Mouse (Mus musculus): ENCODE data around the gene AC129217.1. TPM values are rescaled to one million over a fixed set of nuclear protein-coding genes. Genes with fewer than 3 reads are reported as not detected.
A peak's percentile ranks its signal among the peaks of the same experiment; 100 is the strongest.

Gene AC129217.1
- polyA plus RNA-seq, 1 experiment, result not detected

- no peak for TF ChIP-seq POLR2A (IDR thresholded peaks at IDR 0.05; ENCODE audit: borderline replicate concordance, extremely low read depth, low read depth, low read length)
- no peak for TF ChIP-seq CTCF (IDR thresholded peaks at IDR 0.05; ENCODE audit: insufficient read depth, low read length)
- 81% methylated on average over 11 of the region's 11 CpGs for WGBS
- H3K4me1 ChIP-seq (ENCODE audit: control insufficient read depth, insufficient read depth, low read length), result peaks cover 8% of the 10 kb centered on the region; the same call in 1 of the 2 replicates
- peak within 1 kb of the TSS; percentile 72 for H3K4me3 ChIP-seq (replicated peaks; ENCODE audit: extremely low read depth, low read depth, low read length)
- no peak for DNase-seq
Observed at GRCm38 (mm10) chr19:8839103-8839907, 9.7 kb downstream of the AC129217.1 start, which contains the start of gene Gng3. TSS of gene Gng3 (minus strand) at chr19:8839194.

- H3K4me3 ChIP-seq (replicated peaks; ENCODE audit: extremely low read depth, low read depth, low read length), result peak overlapping the region; percentile 74
- peaks cover 8% of the 10 kb centered on the region; the same call in 1 of the 2 replicates for H3K4me1 ChIP-seq (ENCODE audit: control insufficient read depth, insufficient read depth, low read length)
- whole genome bisulfite sequencing, result 27% methylated on average over 29 of the region's 29 CpGs
- peak; percentile 75 for DNase-seq
- peak; percentile 65; the same call in 1 of the 2 replicates for TF ChIP-seq POLR2A (IDR thresholded peaks at IDR 0.05; ENCODE audit: borderline replicate concordance, extremely low read depth, low read depth, low read length)
- no peak for TF ChIP-seq CTCF (IDR thresholded peaks at IDR 0.05; ENCODE audit: insufficient read depth, low read length)
Observed at GRCm38 (mm10) chr19:8839908-8840791, 10.6 kb downstream of the AC129217.1 start.

GRCm38 (mm10) chr19:8841012-8841411, 11.4 kb downstream of the AC129217.1 start:
- no peak for DNase-seq
- TF ChIP-seq POLR2A (IDR thresholded peaks at IDR 0.05; ENCODE audit: borderline replicate concordance, extremely low read depth, low read depth, low read length) (no peak), CTCF (IDR thresholded peaks at IDR 0.05; ENCODE audit: insufficient read depth, low read length) (no peak)
- WGBS, result 84% methylated on average over 7 of the region's 7 CpGs
- Histone ChIP-seq H3K4me1 (ENCODE audit: control insufficient read depth, insufficient read depth, low read length) (peaks cover 8% of the 10 kb centered on the region; the same call in 1 of the 2 replicates), H3K4me3 (replicated peaks; ENCODE audit: extremely low read depth, low read depth, low read length) (no peak overlapping the region)

- TF ChIP-seq CTCF (IDR thresholded peaks at IDR 0.05; ENCODE audit: insufficient read depth, low read length) (no peak), POLR2A (IDR thresholded peaks at IDR 0.05; ENCODE audit: borderline replicate concordance, extremely low read depth, low read depth, low read length) (no peak)
- WGBS, result 74% methylated on average over 6 of the region's 6 CpGs
- Histone ChIP-seq H3K4me3 (replicated peaks; ENCODE audit: extremely low read depth, low read depth, low read length) (no peak overlapping the region), H3K4me1 (ENCODE audit: control insufficient read depth, insufficient read depth, low read length) (peaks cover 8% of the 10 kb centered on the region; the same call in 1 of the 2 replicates)
- DNase-seq, result no peak
Observed at GRCm38 (mm10) chr19:8842961-8843360, 13.4 kb downstream of the AC129217.1 start.

GRCm38 (mm10) chr19:8844371-8845129, 15.0 kb downstream of the AC129217.1 start:
- 49% methylated on average over 5 of the region's 5 CpGs for WGBS
- peak; percentile 67 for DNase-seq
- no peak overlapping the region for H3K4me3 ChIP-seq (replicated peaks; ENCODE audit: extremely low read depth, low read depth, low read length)
- H3K4me1 ChIP-seq (ENCODE audit: control insufficient read depth, insufficient read depth, low read length), result peaks cover 3% of the 10 kb centered on the region; the same call in 1 of the 2 replicates
- TF ChIP-seq CTCF (IDR thresholded peaks at IDR 0.05; ENCODE audit: insufficient read depth, low read length) (peak; percentile 51; the same call in 1 of the 2 replicates), POLR2A (IDR thresholded peaks at IDR 0.05; ENCODE audit: borderline replicate concordance, extremely low read depth, low read depth, low read length) (no peak)

- Histone ChIP-seq H3K4me1 (ENCODE audit: control insufficient read depth, insufficient read depth, low read length) (no peaks in the 10 kb centered on the region), H3K4me3 (replicated peaks; ENCODE audit: extremely low read depth, low read depth, low read length) (no peak overlapping the region)
- DNase-seq, result no peak
- 82% methylated on average over 5 of the region's 5 CpGs for WGBS
- TF ChIP-seq CTCF (IDR thresholded peaks at IDR 0.05; ENCODE audit: insufficient read depth, low read length), result no peak
Observed at GRCm38 (mm10) chr19:8848356-8848755, 18.8 kb downstream of the AC129217.1 start.

GRCm38 (mm10) chr19:8850402-8850901, 20.9 kb downstream of the AC129217.1 start, which contains the start of gene Lrrn4cl:
TSS of gene Lrrn4cl (plus strand) at chr19:8850768.
- WGBS, result 26% methylated on average over 7 of the region's 7 CpGs
- Histone ChIP-seq H3K4me3 (replicated peaks; ENCODE audit: extremely low read depth, low read depth, low read length) (no peak within 1 kb of the TSS), H3K4me1 (ENCODE audit: control insufficient read depth, insufficient read depth, low read length) (no peaks in the 10 kb centered on the region)
- TF ChIP-seq CTCF (IDR thresholded peaks at IDR 0.05; ENCODE audit: insufficient read depth, low read length) (no peak), POLR2A (IDR thresholded peaks at IDR 0.05; ENCODE audit: borderline replicate concordance, extremely low read depth, low read depth, low read length) (no peak)
- DNase-seq, result no peak

GRCm38 (mm10) chr19:8851639-8852038, 22.1 kb downstream of the AC129217.1 start:
- TF ChIP-seq POLR2A (IDR thresholded peaks at IDR 0.05; ENCODE audit: borderline replicate concordance, extremely low read depth, low read depth, low read length) (no peak), CTCF (IDR thresholded peaks at IDR 0.05; ENCODE audit: insufficient read depth, low read length) (peak; percentile 22; the same call in 1 of the 2 replicates)
- peak; percentile 43 for DNase-seq
- H3K4me3 ChIP-seq (replicated peaks; ENCODE audit: extremely low read depth, low read depth, low read length), result no peak overlapping the region
- 42% methylated on average over 7 of the region's 7 CpGs for WGBS
- H3K4me1 ChIP-seq (ENCODE audit: control insufficient read depth, insufficient read depth, low read length), result no peaks in the 10 kb centered on the region
